Mouse (Mus musculus) G1E (cell line): ENCODE results near the gene Abhd17a.

Experiments used
- CTCF ChIP-seq: IDR thresholded peaks from 2 replicates; pipeline ENCODE4 v1.5.1; 2012; ENCODE audit warnings: low read depth, low read length, inconsistent platforms, mixed read lengths
- GATA2 ChIP-seq: IDR thresholded peaks from 2 replicates; pipeline ENCODE4 v1.6.1; 2012; ENCODE audit warnings: low read depth, low read length, inconsistent platforms, borderline replicate concordance
- TAL1 ChIP-seq: conservative IDR thresholded peaks from 2 replicates; pipeline ENCODE4 v1.6.1; 2012; ENCODE audit warnings: low read depth, low read length, inconsistent platforms, mixed read lengths

DNA sequence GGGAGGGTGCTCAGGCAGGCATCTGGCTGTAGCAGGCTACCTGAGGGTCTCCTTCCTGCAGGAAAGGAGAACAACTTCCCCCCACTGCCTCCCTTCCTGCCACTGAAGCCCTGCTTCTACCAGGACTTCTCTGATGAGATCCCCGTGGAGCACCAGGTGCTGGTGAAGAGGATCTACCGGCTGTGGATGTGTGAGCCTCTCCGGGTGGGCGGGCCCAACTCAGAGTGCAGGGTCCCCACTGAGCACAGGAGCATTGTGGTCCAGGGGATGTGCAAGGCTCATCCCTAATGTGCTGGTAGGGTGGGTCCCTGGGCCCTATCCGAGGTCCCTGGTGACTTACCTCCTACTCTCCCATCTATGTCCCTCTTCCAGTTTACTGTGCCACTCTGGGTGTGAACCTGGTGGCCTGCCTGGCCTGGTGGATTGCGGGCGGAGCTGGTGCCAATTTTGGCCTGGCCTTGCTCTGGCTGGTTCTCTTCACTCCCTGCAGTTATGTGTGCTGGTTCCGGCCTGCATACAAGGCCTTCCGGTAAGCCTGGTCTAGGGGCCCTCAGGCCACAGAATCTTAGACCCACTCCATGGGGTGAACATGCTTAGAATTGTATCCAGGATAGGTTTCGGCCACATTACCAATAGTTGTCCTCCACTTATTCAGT lies 19.3 kb upstream of the Abhd17a start:
- no peak for TF ChIP-seq CTCF
- no peak for TF ChIP-seq TAL1
- TF ChIP-seq GATA2 = no peak
